Comparison of ENCODE assay signal across 9 mouse cellular contexts in genomic region chr17:78298140-78298539, GRCm38 (mm10).
A peak's percentile ranks its signal among the peaks of the same experiment; 100 is the strongest.
DNase-seq lines count a peak whose midpoint lies in the region; ATAC-seq and TF ChIP-seq lines count a peak whose summit lies in the region.
"Had no signal": no experiment of that assay in that cellular context is flagged by ENCODE, and none has a peak within 500 bp of the region (broad histone marks: within the 10 kb centered on the region; RNA-seq: fewer than 3 reads in every experiment).

No protein-coding gene starts in this region.

- H3K27me3 ChIP-seq in intestine, embryonic 15.5 days (replicated peaks) = no peaks in the 10 kb centered on the region

- ATAC-seq in intestine, embryonic 15.5 days = peak; percentile 74

- no peak overlapping the region for H3K4me3 ChIP-seq in cortical plate, adult 2 months (ENCODE audit: insufficient read depth, low read length)
- no peak overlapping the region for H3K4me3 ChIP-seq in intestine, embryonic 15.5 days (replicated peaks)

- H3K9ac ChIP-seq in intestine, embryonic 15.5 days = no peak overlapping the region

- TF ChIP-seq CTCF in cortical plate, adult 2 months (IDR thresholded peaks at IDR 0.05; ENCODE audit: extremely low read depth, insufficient read depth, low read length) = peak; percentile 40

- H3K27ac ChIP-seq in cortical plate, adult 2 months (ENCODE audit: insufficient read depth, low read length) = no peak overlapping the region
- no peak overlapping the region for H3K27ac ChIP-seq in intestine, embryonic 15.5 days

- H3K36me3 ChIP-seq in intestine, embryonic 15.5 days = no peaks in the 10 kb centered on the region

- DNase-seq in layer of hippocampus, adult 11-12 months (ENCODE audit: low spot score) = peak; percentile 22
- no peak for DNase-seq in layer of hippocampus, postnatal 36 days
- DNase-seq in lung, postnatal 4 days = peak; percentile 37 to 40
- DNase-seq in spleen, postnatal 36 days (ENCODE audit: low spot score in 2 of 2) = no peak
- no peak for DNase-seq in urinary bladder, postnatal 10 days (ENCODE audit: low spot score)
- DNase-seq in B cell, adult 2 months = no peak
- DNase-seq: spleen, adult 18-20 months had no signal

- no peak overlapping the region for H3K4me2 ChIP-seq in intestine, embryonic 15.5 days (replicated peaks)

- H3K4me1 ChIP-seq in cortical plate, adult 2 months (ENCODE audit: control insufficient read depth, insufficient read depth, low read length) = 0 out of 2 replicates have a peak, but pooled peaks cover 1% of the 10 kb centered on the region
- H3K4me1 ChIP-seq in intestine, embryonic 15.5 days (replicated peaks) = peaks cover 13% of the 10 kb centered on the region

- TF ChIP-seq POLR2A in cortical plate, adult 2 months (IDR thresholded peaks at IDR 0.05; ENCODE audit: extremely low read depth, insufficient read depth, low read length) = no peak

- 76% methylated on average over 5 of the region's 5 CpGs for WGBS in intestine, embryonic 15.5 days

- H3K9me3 ChIP-seq in intestine, embryonic 15.5 days = no peaks in the 10 kb centered on the region

Comparison
In these comparisons a context has a peak if more than half of its experiments do, and no peak if none do; other contexts are left out.
1. DNase-seq: peak in layer of hippocampus, adult 11-12 months (single experiment) and lung, postnatal 4 days (2 of 2); none in layer of hippocampus, postnatal 36 days (0 of 2), spleen, postnatal 36 days (0 of 2), urinary bladder, postnatal 10 days (single experiment) and B cell, adult 2 months (0 of 2).